Mouse (Mus musculus) adrenal gland, adult 18-20 months (tissue): ENCODE measurements around the gene Gpr37l1. TPM values are rescaled to one million over a fixed set of nuclear protein-coding genes. Genes with fewer than 3 reads are reported as not detected.
"Not testable (repeated sequence)": the region's sequence is repeated elsewhere in the genome, so short reads cannot be mapped to it uniquely, and the experiment has no call there.

ENCODE experiments used
- DNase-seq, 2 experiments: peaks; one replicate each; pipeline ENCODE4 v3.0.0; 2021 to 2022; ENCODE audit warnings: low spot score in 2 of 2
- long read RNA-seq, 2 experiments: library from polyadenylated mRNA; stranded (forward); transcript quantifications; one replicate each; pipeline ENCODE4 v2.0.0; 2021
- total RNA-seq, 2 experiments: library from RNA; stranded (reverse); gene quantifications; 1 replicate in 1 of 2; 2 replicates in 1 of 2; pipeline ENCODE4 v1.2.3; 2021

Gene Gpr37l1
- total RNA-seq = 1 to 10 TPM in 1 of 2 experiments, under 1 TPM in 1; 0.86 to 1.6 TPM
- long read RNA-seq, experiment 1, partial matches to known transcripts = 0 of 2 reads
- long read RNA-seq, experiment 1, other reads (novel, unspliced or antisense) = 0 of 2 reads
- long read RNA-seq, experiment 2 = 0 reads

DNA sequence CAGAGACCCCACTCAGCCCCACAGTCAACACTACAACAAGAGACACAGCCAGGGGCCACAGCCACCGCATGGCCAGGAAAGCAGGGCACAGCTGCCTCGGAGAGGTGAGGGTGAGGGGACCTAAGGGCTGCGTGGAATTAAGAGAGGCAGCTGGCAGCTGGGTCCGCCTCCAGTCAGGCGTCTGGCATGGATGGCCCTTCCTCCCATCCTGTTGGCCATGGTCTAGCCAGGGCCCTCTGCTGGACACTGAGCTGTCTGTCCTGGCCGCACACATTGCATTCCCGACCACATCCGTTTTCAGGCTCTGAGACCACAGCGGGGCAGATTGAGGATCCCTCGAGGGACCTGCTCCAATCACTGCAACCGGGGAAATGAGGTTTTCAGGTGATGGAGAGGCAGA lies at the start of gene Gpr37l1:
TSS of gene Gpr37l1 (minus strand) at position 247 of the 400 bp plus-strand sequence.
- DNase-seq = no peak

GRCm38 (mm10) chr1:135213772-135214640 lies 46.5 kb upstream of the Gpr37l1 start:
- no peak for DNase-seq

GRCm38 (mm10) chr1:135210421-135210820 lies 42.9 kb upstream of the Gpr37l1 start:
- no peak for DNase-seq

GRCm38 (mm10) chr1:135208716-135209115 lies 41.2 kb upstream of the Gpr37l1 start:
- no peak for DNase-seq

DNA sequence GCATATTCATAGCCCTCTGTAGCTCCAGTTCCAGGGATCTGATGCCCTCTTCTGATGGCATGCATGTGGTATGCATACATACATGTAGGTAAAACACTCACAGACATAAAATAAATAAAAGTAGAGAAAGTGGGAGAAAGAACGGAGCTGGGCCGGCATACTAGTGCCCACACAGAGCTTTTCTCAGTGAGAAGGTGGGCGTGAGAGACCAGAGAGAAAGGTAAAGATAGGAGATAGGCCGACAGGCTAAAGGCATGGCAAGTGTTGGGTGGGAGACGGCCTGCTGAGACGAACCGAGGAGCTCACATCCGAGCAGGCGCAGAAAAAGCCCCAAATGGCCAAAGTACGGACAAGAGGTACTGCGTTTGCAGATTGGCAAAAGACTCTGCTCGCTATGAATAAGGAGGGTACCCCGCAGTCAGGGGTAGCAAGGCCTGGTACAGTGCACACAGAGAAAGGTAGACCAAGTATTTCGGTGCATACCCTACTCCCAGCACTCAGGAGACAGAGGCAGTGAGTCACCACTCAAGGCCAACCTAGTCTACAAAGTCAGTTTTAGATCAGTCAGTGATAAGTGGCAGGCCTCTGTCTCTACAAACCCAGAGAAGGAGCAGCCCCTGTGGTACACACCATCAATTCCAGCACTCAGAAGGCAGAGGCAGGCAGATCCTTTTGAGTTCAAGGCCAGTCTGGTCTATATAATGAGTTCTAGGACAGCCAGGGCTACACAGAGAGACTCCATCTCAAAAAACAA lies 39.3 kb upstream of the Gpr37l1 start:
- DNase-seq = no peak

GRCm38 (mm10) chr1:135205257-135205656 lies 37.8 kb upstream of the Gpr37l1 start:
- no peak for DNase-seq

DNA sequence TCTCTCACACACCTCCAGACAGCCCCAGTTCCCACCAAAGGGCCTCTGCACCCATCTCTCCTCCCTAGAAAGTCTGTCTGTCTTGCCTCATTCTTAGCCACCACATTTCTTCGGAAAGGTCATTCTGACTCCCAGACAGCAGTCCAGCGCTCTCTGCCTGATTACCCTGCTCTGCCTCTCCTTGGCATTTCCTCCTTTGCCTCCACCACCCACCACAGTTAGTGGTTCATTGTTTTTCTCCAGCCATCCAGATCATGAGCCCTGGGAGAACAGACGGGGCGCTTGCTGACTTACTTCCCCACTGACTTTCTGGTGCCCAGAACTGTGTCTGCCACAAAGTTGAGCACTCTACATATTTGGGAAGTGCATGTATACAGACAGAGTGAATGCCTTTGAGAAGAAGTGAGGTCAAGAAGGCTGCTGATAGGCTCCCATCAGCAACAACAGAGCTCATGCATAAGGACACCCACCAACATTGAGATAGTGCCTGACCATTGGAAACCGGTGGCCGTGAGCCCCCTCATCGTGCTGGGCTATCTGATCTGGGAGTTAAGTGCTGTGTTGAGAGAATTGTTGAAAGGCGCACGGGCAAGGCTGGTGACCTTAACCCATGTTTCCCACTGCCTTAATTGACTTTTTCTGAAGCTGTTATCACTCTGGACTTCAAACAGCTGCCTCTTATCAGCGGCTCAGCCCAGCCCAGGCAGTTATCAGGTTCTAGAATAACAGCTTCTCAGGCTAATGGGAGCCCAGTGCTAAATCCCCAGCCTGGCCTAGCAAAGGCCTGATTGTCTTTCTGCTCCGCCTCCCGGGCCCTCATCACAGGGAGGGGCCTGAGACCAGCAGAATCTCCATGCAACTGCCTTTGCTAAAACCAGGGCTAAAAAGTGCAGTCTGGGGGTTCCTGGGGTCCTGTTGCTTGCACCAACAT lies 37.0 kb upstream of the Gpr37l1 start:
- DNase-seq = no peak

GRCm38 (mm10) chr1:135200400-135200799 lies 32.9 kb upstream of the Gpr37l1 start:
- no peak for DNase-seq

DNA sequence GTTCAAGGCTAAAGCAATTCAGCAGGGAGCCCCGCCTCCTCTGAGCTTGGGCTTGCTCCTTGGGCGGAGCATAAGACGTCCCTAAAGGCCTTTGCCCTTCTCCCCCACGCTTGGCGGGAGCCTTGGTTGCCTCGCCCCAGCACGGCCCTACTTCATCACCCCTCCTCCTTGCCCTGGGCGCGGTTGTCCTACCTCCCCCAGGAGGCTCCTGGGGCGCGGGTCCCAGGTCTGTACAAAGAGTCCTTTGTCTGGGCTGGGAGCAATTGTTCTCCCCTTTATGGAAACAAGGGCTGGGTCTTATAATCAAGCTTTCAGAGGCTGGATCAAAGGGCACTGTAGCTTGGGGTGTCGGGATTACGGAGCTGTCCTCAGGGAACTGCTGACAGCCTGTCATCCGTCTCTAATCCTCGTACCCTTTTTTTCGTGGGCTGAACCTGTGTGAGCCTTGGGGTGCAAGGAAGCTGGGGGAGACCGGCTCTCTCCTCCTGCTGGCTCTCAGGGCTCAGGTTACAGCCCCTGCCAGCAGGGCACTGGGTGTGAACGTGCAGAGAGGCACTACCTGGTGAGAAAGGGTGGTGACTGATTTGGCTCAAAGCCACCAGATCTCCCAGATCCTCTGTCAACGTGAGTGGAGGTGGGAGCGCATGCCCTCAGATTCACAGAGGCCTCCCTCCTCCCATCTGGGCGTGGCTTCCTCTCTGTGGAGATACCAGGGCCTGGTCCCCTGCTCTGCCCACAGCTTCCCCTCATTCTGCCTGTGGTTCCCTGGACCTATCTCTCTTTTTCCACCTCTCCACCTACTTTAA lies 31.7 kb upstream of the Gpr37l1 start:
- DNase-seq = no peak

- no peak for DNase-seq
Measured at GRCm38 (mm10) chr1:135198412-135198811, 30.9 kb upstream of the Gpr37l1 start.

- DNase-seq = no peak
Measured at GRCm38 (mm10) chr1:135195907-135196440, 28.5 kb upstream of the Gpr37l1 start.

DNA sequence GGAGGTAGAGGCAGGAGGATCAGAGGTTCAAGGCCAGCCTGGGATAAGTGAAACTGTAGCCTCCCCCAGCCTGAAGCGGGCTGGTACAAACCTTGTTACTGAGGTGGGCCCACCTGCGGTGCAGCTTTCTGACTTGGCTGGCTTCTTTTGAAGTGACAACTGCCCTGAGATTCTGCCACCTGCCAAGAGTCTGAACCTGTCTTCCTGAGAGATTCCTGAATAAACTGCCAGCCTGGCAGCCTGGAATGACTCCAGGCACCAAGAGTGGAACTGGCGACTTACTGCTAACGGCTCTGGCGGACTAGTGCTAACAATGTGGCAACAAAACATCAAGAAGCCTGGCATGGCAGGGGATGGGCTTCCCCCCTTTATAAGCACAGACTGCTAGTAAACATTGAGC lies 26.9 kb upstream of the Gpr37l1 start:
- DNase-seq = not testable (repeated sequence)

GRCm38 (mm10) chr1:135189186-135189585 lies 21.7 kb upstream of the Gpr37l1 start:
- no peak for DNase-seq

GRCm38 (mm10) chr1:135188197-135188596 lies 20.7 kb upstream of the Gpr37l1 start:
- DNase-seq = no peak

DNA sequence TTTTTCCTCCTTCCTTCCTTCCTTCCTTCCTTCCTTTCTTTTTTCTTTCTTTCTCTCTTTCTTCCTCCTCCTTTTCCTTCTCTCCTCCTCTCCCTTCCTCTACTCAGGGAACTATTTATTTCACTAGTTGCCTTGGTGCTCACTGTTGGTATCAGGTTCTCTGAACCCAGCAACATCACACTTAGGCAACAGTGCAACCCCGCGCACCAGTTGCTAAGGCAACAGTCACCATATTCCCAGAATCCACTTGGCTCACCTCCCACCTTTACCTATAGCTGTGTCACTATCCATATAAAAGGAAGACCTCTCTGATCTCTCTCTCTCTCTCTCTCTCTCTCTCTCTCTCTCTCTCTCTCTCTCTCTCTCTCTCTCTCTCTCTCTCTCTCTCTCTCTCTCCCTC lies 19.5 kb upstream of the Gpr37l1 start:
- DNase-seq = not testable (repeated sequence)

- DNase-seq = no peak
Measured at GRCm38 (mm10) chr1:135186427-135186826, 18.9 kb upstream of the Gpr37l1 start.

GRCm38 (mm10) chr1:135185936-135186335 lies 18.5 kb upstream of the Gpr37l1 start:
- DNase-seq = no peak

DNA sequence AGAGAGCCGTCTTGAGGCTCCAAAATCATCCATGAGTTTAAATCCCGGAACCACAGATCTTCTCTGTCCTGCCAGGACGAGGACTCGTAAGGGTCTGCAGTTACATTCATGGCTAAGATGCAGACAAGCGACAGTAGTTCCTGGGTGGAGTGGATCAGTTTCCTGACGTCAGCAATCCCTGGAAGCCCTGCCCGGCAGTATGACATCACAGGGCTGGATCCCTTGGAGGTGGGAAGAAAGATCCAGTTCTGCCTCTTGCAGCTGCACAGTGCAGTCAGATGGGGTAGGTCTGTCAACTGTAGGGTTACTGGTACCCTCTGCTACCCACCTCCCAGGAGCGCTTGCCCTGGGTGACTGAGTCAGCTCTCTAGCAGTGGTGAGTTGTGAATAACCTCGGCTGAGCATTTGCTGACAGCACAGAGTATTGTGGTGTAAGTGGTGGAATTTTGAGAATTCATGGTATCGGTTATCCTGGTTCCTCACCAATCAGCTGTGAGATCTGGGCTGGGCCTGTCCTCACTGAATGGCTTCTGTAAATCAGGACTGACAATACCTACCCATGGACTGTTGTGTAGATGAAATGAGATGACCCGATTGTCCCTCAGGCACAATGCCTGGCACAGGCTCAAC lies 16.6 kb upstream of the Gpr37l1 start:
- DNase-seq = no peak

- peak in 1 of 2 experiments; percentile 35 for DNase-seq
Measured at GRCm38 (mm10) chr1:135183448-135183847, 16.0 kb upstream of the Gpr37l1 start.
